Mouse (Mus musculus) stomach, postnatal 0 days (tissue): ENCODE measurements around the gene Gltp.

ENCODE experiments used
- CTCF ChIP-seq: IDR thresholded peaks from 2 replicates; pipeline ENCODE4 v1.5.1; 2016; ENCODE audit warnings: antibody characterized with exemption, low read depth, mild to moderate bottlenecking, moderate library complexity
- EP300 ChIP-seq: optimal IDR thresholded peaks from 2 replicates; pipeline ENCODE3; 2016; ENCODE audit warnings: antibody characterized with exemption

DNA sequence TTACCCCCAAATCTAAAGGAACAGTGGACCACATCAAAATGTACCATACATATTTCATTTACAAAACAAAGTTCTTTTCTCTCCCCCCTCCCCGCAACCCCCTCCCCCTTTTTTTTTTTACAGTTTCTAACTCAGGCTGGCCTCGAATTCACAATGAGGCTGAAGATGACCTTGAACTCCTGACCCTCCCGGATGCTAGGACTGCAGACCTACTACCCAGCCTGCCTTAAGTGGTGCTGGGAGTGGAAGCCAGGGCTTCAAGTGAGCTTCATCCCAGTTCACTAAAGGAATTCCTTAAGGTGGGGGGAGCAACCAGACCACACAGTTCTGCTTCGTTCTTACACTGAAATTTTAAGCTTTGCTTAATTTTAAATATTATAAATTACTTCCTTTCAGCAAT, 26.6 kb downstream of the Gltp start:
- TF ChIP-seq CTCF, result no peak
- no peak for TF ChIP-seq EP300
